Mouse (Mus musculus) liver, adult (tissue): ENCODE data around the gene Ifit1bl2.

Source experiments
- GATA4 ChIP-seq: IDR thresholded peaks from 2 replicates; pipeline ENCODE4 v1.6.1; 2014; ENCODE audit warnings: mild to moderate bottlenecking, low read length; ENCODE audit not compliant: insufficient replicate concordance

The Ifit1bl2 gene

DNA sequence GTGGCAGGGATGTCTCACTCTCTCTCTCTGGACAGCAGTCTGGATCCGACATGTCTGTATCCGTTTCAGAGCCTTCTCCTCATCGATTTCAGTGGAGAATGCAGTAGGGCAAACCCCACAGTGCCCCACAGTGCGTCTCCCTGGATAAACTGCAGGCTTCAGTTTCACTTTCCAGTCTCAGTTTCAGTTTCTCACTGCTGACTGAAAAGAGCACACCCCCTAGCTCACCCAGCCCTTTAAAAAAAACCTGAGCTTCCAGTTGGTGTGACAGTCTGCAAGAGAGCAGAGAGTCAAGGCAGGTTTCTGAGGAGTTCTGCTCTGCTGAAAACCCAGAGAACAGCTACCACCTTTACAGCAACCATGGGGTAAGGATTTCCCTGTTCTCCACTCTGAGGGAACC is at the start of gene Ifit1bl2, which contains the start of gene Ifit1:
Gene Ifit1bl2 (minus strand): TSS at position 121 of the 400 bp plus-strand sequence.
Gene Ifit1 (plus strand): TSS at position 249 of the 400 bp plus-strand sequence.
- no peak for TF ChIP-seq GATA4

DNA sequence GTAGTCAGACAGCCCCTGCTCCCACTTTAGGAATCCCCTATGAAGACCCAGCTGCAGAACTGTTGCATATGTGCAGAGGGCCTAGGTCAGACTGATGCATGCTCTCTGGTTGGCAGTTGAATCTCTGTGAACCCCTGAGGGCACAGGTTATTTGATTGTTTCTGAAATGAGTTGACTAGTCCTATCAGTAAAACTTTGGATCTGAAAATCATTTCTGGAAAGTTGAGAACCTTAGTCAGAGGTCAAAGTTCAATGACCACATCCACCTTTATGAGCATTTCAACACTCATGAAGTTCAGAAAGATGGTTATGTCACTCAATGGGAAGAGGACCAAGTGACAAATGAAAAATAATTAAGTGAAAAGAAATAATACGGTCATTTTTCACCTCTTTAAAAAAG is 45.0 kb upstream of the Ifit1bl2 start:
- TF ChIP-seq GATA4 = peak; percentile 54; the same call in 1 of the 2 replicates

DNA sequence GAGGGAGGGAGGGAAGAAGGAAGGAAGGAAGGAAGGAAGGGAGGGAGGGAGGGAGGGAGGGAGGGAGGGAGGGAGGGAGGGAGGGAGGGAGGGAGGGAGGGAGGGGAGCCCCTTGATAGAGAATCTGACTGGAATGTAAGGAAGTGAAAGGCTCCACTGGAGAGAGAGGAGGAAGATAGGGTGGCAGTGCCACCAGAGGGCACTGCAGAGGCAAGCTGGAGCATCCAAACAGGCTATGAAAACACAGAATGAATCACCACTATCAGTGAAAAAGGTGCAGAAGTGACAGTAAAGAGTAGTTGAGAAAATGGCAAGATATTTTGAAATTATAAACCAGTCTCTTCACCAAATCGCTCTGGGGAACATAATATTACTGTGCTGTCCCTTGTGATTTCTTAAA is 44.3 kb upstream of the Ifit1bl2 start:
- TF ChIP-seq GATA4 = no peak

DNA sequence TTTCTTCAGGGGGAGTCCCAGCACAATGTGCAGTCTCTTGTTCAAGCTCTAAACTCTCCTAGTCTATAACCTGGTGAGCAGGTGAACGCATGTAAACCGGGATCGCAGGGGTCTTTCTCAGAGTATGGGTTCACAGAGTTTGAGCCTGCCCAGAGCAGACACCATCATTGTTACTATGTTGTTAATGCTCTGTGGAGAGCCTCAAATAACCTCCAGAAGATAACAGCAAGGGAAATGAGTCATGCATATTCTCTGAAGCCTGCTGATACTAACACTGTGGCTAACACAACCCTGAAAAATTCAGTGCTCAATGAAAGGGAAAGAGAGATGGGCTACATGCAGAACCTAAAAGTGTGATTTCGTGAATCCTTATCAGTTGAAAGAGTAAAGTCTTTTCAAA is 37.9 kb upstream of the Ifit1bl2 start:
- TF ChIP-seq GATA4 = peak; percentile 76; the same call in 1 of the 2 replicates

DNA sequence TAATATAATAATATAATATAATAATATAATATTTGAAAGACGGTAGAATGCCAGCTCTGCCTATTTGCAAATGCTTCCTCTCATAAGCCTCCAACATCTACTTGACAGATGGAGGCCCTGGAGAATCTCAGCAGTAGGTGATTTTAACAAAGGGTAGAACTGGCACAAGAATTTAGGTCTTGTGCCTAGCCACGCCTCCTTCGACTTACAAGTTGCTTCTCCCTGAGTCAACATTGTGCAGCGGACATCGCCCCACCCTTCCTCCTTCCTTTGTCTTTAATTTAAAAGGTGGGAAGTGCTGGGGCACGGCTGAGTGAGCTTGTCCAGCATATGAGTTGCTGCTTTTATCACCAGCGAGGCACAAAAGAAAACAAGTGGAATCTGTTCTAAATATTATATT is 32.9 kb upstream of the Ifit1bl2 start:
- TF ChIP-seq GATA4 = no peak

DNA sequence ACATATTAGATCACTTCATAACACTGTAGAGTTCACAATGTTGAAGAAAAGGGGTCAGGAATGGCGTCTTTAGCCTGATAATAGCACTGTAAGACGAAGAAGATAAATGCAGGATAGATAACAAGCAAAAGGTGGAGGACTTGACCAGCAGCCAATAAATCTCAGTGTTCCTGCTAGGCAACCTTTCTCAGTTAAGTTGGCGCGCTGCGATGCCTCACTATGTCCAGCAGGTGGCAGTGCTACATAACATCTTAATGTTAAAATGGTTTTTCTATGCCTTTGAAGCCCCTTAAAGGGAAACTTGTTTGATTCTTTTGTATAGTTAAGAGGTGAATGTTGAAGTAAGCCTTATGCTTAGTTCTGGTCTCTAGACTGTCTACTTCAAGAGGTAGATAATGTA is 25.6 kb upstream of the Ifit1bl2 start:
- no peak for TF ChIP-seq GATA4

DNA sequence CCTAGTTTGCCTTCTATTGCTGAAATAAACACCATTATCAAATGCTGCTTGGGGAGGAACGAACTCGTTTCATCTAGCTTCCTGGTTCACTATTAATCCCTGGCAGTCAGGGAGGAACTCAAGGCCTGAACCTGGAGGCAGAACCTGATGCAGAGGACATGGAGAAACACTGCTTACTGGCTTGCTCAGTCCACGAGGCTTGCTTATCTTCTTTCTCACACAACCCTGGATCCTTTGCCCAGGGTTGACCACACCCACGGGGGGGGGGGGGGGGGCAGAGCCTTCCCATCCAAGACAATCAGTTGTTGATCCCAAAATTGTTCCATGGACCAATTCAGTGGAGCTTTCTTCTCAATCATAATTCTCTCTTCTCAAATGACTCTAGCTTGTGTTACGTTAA is 22.2 kb upstream of the Ifit1bl2 start:
- TF ChIP-seq GATA4 = no peak

DNA sequence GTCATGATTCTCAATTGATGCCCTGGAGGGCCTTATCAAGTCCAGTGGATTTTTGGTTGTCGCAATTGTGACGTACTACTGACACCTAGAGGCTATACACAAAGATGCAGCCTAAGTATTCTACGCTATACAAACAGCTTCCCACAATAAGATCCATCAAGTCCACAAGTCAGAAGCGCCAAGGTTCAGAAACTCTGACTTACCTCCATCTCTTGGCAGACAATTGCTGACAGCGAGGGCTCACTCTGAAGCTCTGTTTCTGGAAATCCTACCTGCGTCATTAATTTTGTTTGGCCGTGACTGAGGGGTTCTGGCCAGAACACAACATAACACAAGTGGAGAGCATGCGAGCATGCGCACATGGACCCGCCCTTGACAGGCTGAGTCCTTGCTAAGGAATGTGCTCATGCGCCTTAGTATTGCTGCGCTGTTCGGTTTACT is 21.5 kb upstream of the Ifit1bl2 start:
- TF ChIP-seq GATA4 = peak; percentile 51; the same call in 1 of the 2 replicates

DNA sequence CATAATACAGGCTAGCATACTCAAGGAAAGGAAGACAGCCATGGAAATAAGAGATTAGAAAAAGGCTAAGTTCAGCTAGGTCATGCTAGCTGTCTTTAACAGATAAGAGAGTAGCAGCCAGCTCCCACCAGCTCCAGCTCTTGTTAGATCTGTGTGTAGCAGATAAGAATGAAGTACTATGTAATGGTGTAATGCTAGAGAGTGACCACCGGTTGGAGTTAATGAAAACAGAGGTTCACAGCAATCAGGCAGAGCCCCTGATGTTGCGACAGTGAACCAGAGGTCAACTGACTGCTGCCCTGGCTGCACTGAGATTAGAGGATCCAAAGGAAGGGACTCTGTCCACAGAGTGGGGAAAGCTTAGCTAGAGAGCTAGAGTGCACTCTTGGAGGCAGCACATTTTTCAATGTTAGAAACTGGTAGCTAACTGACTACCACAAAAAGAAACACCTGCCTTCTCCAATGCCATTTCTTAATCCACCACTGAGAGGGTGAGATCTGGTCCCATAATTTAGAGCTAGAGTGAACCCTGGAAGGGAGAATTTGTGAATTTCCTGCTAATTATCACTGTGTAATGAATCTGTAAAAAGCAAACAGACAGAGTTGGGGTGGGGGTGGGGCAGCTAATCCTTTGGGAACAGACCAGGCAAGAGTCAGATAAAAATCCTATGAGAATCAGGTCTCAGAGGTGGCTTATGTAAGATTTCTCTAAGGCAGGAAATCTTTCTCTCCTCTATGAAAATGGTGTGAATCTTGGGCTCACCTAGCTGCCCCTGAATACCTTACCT is 16.2 kb upstream of the Ifit1bl2 start:
- peak; percentile 21; the same call in 1 of the 2 replicates for TF ChIP-seq GATA4

DNA sequence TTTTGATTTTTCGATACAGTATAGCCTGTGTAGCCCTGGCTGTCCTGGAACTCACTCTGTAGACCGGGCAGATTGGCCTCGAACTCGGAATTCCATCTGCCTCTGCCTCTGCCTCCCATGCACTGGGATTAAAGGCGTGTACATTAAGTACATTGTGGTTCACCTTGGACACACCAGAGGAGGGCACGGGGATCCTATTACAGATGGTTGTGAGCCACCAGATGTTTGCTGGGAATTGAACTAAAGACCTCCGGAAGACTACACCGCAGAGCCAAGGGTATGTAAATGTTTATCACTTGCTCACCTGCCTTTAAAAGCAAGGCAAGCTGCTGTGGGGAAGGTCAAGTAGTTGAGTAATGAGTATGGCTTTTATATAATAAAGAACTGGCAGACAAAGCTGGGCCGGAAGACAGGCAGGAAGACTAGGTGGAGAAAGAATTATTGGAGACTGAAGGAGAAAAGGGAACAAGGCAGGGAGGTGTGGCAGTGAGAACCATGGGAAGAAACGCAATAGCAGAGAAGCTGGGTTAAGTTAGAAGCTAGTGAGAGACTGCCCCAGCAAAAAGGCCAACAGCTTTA is 14.8 kb upstream of the Ifit1bl2 start:
- no peak for TF ChIP-seq GATA4

DNA sequence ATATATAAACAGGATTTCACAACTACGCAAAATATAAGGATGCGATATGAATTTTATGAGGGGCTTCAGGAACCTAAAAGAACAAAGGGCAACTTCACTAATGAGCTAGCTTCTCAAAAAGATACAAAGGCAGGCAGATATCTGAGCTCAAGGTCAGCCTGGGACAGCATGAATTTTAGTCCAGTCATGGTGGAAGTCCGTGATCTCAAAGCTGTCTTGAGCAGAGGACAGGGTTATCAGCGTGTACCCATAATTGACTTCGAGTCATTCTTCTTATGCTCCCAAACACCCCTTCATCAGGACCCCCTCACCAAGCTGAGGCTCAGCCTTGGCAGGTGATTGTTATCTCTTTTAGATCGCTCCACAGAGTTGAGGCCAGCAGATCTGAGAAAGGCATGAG is 10.5 kb upstream of the Ifit1bl2 start:
- no peak for TF ChIP-seq GATA4

DNA sequence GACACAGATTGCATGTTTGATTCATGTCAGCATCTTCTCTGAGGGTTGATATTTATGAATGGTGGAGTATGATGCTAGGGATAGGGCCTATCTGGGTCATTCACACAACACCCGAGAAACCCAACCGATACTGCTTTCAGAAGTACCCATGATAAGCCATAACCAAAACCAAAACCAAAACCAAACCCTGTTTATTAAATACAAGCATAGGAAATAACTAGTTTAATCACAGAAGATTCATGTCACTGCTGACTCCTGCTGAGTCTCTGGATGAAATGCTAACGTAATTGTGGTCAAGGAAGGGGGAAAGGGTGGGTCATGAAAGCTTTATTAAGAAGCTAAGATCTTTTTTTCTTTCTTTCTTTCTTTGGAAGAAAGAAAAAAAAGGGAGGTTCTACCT is 9.7 kb upstream of the Ifit1bl2 start:
- TF ChIP-seq GATA4 = no peak

DNA sequence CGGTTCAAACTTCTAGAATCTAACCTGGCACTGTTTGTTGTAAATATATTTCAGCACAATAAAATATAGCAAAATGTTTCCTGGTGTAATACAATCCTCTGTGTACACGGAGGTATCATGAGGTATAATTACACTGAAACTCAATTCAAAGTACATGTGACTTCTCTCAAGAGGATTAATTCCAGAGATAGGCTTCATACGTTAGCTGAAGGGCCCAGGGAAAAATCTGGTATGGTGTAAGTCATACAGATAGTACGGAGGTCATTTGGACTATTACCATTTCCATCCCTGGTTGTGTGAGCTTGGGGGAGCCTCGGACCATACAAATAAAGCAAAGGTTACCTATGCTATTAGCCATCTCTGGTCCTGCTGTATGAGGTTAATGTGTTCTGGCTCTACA is 2.1 kb upstream of the Ifit1bl2 start:
- no peak for TF ChIP-seq GATA4

DNA sequence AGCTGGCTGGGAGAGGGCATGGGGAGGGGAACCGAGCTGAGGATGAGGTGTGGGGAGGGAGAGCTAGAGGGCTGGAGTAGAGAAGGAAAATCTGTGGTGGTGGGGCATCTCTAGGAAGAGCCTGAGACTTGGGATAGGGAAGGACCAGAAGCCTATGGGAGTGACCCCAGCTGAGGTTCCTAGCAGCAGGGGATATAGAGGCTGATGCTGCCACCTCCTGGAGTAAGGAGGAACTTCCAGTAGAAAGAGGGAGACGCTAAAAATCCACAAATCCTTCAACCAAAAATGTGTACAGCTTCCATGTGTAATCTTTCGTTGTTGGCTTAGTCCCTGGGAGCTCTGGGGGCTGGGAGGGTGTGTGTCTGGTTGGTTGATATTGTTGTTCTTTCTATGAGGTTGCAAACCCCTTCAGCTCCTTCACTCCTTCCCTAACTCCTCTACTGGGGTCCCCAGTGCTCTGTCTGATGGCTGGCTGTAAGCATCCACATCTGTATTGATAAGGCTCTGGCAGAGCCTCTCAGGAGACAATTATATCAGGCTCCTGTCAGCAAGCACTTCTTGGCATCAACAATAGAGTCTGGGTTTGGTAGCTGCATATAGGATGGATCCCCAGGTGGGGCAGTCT is 3.5 kb downstream of the Ifit1bl2 start:
- no peak for TF ChIP-seq GATA4

DNA sequence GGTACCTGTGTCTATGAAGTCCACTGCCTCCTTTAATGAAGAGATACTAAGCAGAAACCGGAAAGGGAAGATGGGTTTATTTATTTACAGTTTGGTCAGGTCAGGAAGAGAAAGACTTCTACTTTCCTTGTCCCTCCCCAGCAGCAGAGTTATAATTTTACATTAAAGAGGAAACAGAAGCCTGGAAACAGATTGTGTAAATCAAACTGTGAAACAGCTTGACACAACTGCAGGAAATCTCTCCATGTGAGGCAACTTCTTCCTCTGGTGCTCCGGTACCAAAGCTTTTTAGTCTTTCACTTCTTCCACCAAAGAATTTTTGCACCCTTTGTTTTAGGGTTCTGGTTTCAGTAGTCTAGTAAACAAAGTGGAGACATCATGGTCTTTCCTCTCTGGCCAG is 7.1 kb downstream of the Ifit1bl2 start:
- TF ChIP-seq GATA4 = no peak

DNA sequence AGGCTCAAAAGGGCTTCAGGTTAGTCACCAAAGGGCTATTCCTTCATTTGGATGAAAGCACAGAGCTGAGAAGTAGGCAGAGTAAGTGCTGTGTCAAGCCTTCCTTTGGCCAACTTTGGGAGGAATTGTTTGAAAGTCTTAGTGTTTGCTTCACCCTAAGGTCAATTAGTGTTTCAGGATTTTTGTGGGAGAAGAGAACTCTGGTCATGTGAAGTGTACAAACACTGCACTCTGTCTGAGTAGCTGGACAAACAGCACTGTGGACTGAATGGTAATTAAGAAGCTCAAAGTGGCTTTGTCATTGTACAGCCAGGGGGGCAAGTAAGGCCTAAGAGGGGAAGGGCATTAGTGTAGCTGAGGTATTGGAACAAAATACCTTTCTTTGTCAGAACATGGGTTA is 9.1 kb downstream of the Ifit1bl2 start:
- no peak for TF ChIP-seq GATA4
